8 mouse cellular contexts compared by ENCODE assay signal in genomic region chr2:165778927-165779326, GRCm38 (mm10).
DNase-seq lines count a peak whose midpoint lies in the region; ATAC-seq lines count a peak whose summit lies in the region.

No protein-coding gene starts in this region.

- H3K4me1 ChIP-seq in forebrain, embryonic 16.5 days (replicated peaks; ENCODE audit: control insufficient read depth, insufficient read depth, low read length): peaks cover 5% of the 10 kb centered on the region; the same call in 1 of the 2 replicates
- H3K4me1 ChIP-seq in hindbrain, embryonic 12.5 days: peaks cover 10% of the 10 kb centered on the region

- 21% methylated on average over 6 of the region's 6 CpGs for WGBS in forebrain, embryonic 16.5 days
- WGBS in hindbrain, embryonic 12.5 days: 28% methylated on average over 6 of the region's 6 CpGs

- no peaks in the 10 kb centered on the region for H3K9me3 ChIP-seq in forebrain, embryonic 16.5 days (ENCODE audit: control insufficient read depth, low read length)
- H3K9me3 ChIP-seq in hindbrain, embryonic 12.5 days (replicated peaks): no peaks in the 10 kb centered on the region

- no peaks in the 10 kb centered on the region for H3K36me3 ChIP-seq in forebrain, embryonic 16.5 days (ENCODE audit: control insufficient read depth, insufficient read depth)
- peaks cover 15% of the 10 kb centered on the region; the same call in 1 of the 2 replicates for H3K36me3 ChIP-seq in hindbrain, embryonic 12.5 days

- peak; percentile 73 for ATAC-seq in forebrain, embryonic 16.5 days
- peak; percentile 73 for ATAC-seq in hindbrain, embryonic 12.5 days (ENCODE audit: low FRiP score)

- H3K9ac ChIP-seq in forebrain, embryonic 16.5 days (replicated peaks; ENCODE audit: low read depth, low read length): no peak overlapping the region
- H3K9ac ChIP-seq in hindbrain, embryonic 12.5 days: no peak overlapping the region; the same call in 1 of the 2 replicates

- peak overlapping the region; percentile 37; the same call in 1 of the 2 replicates for H3K27ac ChIP-seq in forebrain, embryonic 16.5 days (ENCODE audit: low read length)
- peak overlapping the region; percentile 62 for H3K27ac ChIP-seq in hindbrain, embryonic 12.5 days

- no peak overlapping the region for H3K4me2 ChIP-seq in forebrain, embryonic 16.5 days (ENCODE audit: low read length)
- H3K4me2 ChIP-seq in hindbrain, embryonic 12.5 days (replicated peaks): no peak overlapping the region

- DNase-seq in Muller cell, postnatal 12 days (ENCODE audit: inconsistent ontology term): peak; percentile 57
- DNase-seq in cerebellum, adult 18-20 months: peak; percentile 81 to 83
- DNase-seq in layer of hippocampus, adult 9-11 months: peak; percentile 83
- DNase-seq in lung, postnatal 36 days: peak; percentile 87
- DNase-seq in retina, postnatal 1 day: peak; percentile 90
- DNase-seq in thymus, postnatal 4 days: peak; percentile 83

- no peaks in the 10 kb centered on the region for H3K27me3 ChIP-seq in forebrain, embryonic 16.5 days (replicated peaks; ENCODE audit: control insufficient read depth, insufficient read depth, low read length)
- H3K27me3 ChIP-seq in hindbrain, embryonic 12.5 days: no peaks in the 10 kb centered on the region

- H3K4me3 ChIP-seq in forebrain, embryonic 16.5 days (replicated peaks; ENCODE audit: low read length): no peak overlapping the region
- no peak overlapping the region for H3K4me3 ChIP-seq in hindbrain, embryonic 12.5 days
